ENCODE assay signal across 19 mouse cellular contexts in genomic region chr1:172306196-172306595, GRCm38 (mm10). TPM values are rescaled to one million over a fixed set of nuclear protein-coding genes. Genes with fewer than 3 reads are reported as not detected.
DNase-seq lines count a peak whose midpoint lies in the region; ATAC-seq and TF ChIP-seq lines count a peak whose summit lies in the region.
"Had no signal": no experiment of that assay in that cellular context is flagged by ENCODE, and none has a peak within 500 bp of the region (broad histone marks: within the 10 kb centered on the region; RNA-seq: fewer than 3 reads in every experiment).

No protein-coding gene starts in this region.

- ATAC-seq in granulocyte monocyte progenitor cell, adult 5-6 weeks (replicated peaks; ENCODE audit: poor library complexity, severe bottlenecking) = peak; percentile 38
- ATAC-seq: forebrain, embryonic 15.5 days had no signal

- H3K4me1 ChIP-seq in kidney, adult 2 months (ENCODE audit: control insufficient read depth, insufficient read depth, low read length) = peaks cover 7% of the 10 kb centered on the region; the same call in 1 of the 2 replicates

- H3ac ChIP-seq in myocyte (ENCODE audit: control insufficient read depth, insufficient read length) = no peak overlapping the region

- peak overlapping the region; percentile 77 for H3K27ac ChIP-seq in layer of hippocampus, adult 2 months
- no peak overlapping the region for H3K27ac ChIP-seq in kidney, adult 2 months (ENCODE audit: insufficient read depth, low read depth, low read length)
- H3K27ac ChIP-seq: forebrain, embryonic 15.5 days; kidney, embryonic 15.5 days had no signal

- H3K4me2 ChIP-seq in myocyte (ENCODE audit: low read depth) = peak overlapping the region; percentile 49
- H3K4me2 ChIP-seq: forebrain, embryonic 15.5 days; kidney, embryonic 15.5 days; lung, embryonic 14.5 days had no signal

- TF ChIP-seq POLR2A in myocyte (IDR thresholded peaks at IDR 0.05; ENCODE audit: insufficient read length, low read depth) = no peak
- no peak for TF ChIP-seq POLR2A in kidney, adult 2 months (IDR thresholded peaks at IDR 0.05; ENCODE audit: low read depth, low read length)

- no peaks in the 10 kb centered on the region for H3K27me3 ChIP-seq in myocyte (ENCODE audit: control insufficient read depth, insufficient read depth, insufficient read length)
- no peaks in the 10 kb centered on the region for H3K27me3 ChIP-seq in kidney, adult 2 months (replicated peaks; ENCODE audit: control insufficient read depth, insufficient read depth, low read length)
- H3K27me3 ChIP-seq: forebrain, embryonic 15.5 days; kidney, embryonic 15.5 days had no signal

- WGBS in kidney, adult 2 months = 72% methylated on average over 4 of the region's 4 CpGs

- H3K4me3 ChIP-seq in layer of hippocampus, adult 2 months = no peak overlapping the region
- no peak overlapping the region for H3K4me3 ChIP-seq in myocyte
- no peak overlapping the region for H3K4me3 ChIP-seq in kidney, adult 2 months (ENCODE audit: insufficient read depth, low read depth, low read length)
- H3K4me3 ChIP-seq: forebrain, embryonic 15.5 days; kidney, embryonic 15.5 days had no signal

- no peaks in the 10 kb centered on the region for H3K36me3 ChIP-seq in myocyte (ENCODE audit: control insufficient read depth, insufficient read depth)
- no peaks in the 10 kb centered on the region for H3K36me3 ChIP-seq in kidney, adult 2 months (ENCODE audit: control insufficient read depth, insufficient read depth, low read length)
- H3K36me3 ChIP-seq: forebrain, embryonic 15.5 days; kidney, embryonic 15.5 days had no signal

- H3K79me2 ChIP-seq in myocyte (ENCODE audit: control insufficient read depth, insufficient read depth) = no peaks in the 10 kb centered on the region

- DNase-seq in layer of hippocampus, adult 2 months (ENCODE audit: low spot score in 2 of 2) = no peak
- no peak for DNase-seq in layer of hippocampus, adult 18-20 months (ENCODE audit: low spot score in 2 of 2)
- DNase-seq in CD4-positive, CD25-positive, alpha-beta regulatory T cell, adult 2 months (ENCODE audit: low read depth, low spot score) = peak; percentile 44
- DNase-seq in thymus, postnatal 36 days = no peak
- DNase-seq in kidney, adult 2 months = no peak
- DNase-seq in urinary bladder, postnatal 36 days (ENCODE audit: low spot score in 2 of 2) = no peak
- DNase-seq: embryo, embryonic 11 days; gastrocnemius, postnatal 14 days; heart, postnatal 10 days; liver; right cerebral cortex, adult 18-20 months had no signal

- no peak for TF ChIP-seq CTCF in layer of hippocampus, adult 2 months (conservative IDR thresholded peaks at IDR 0.05)
- TF ChIP-seq CTCF in kidney, adult 2 months (conservative IDR thresholded peaks at IDR 0.05; ENCODE audit: insufficient read depth, insufficient read length, low read depth, low read length) = no peak

TF ChIP-seq in myocyte, 11 proteins besides CTCF, POLR2A, EP300 and RAD21:
- TF ChIP-seq SRF (IDR thresholded peaks at IDR 0.05; ENCODE audit: control insufficient read depth, insufficient read length, low read depth) = no peak
- TF ChIP-seq REST (IDR thresholded peaks at IDR 0.05; ENCODE audit: insufficient read depth, insufficient read length) = no peak
- TF ChIP-seq MYOG (IDR thresholded peaks at IDR 0.05; ENCODE audit: control insufficient read depth in 1 of 3, insufficient read depth in 1 of 3, insufficient read length in 2 of 3, low read depth in 2 of 3) = no peak
- TF ChIP-seq MAX (IDR thresholded peaks at IDR 0.05; ENCODE audit: low read depth) = no peak
- no peak for TF ChIP-seq TCF3 (IDR thresholded peaks at IDR 0.05; ENCODE audit: insufficient read length, low read depth)
- no peak for TF ChIP-seq USF1 (IDR thresholded peaks at IDR 0.05; ENCODE audit: low read depth)
- TF ChIP-seq CEBPB (IDR thresholded peaks at IDR 0.05; ENCODE audit: insufficient read depth, poor library complexity, severe bottlenecking) = no peak
- no peak for TF ChIP-seq TCF12 (IDR thresholded peaks at IDR 0.05; ENCODE audit: insufficient read depth, poor library complexity, severe bottlenecking)
- peak in 2 of 3 experiments; percentile 34 to 53 for TF ChIP-seq MYOD1 (IDR thresholded peaks at IDR 0.05; ENCODE audit: control insufficient read depth in 1 of 3, insufficient read length in 2 of 3, low read depth in 2 of 3)

RNA-seq across cellular contexts. Expression of gene Atp1a2, which starts 8.3 kb away (rescaled TPM):
- total RNA-seq in layer of hippocampus, adult 2 months (2021) = 100 to 1,000 TPM; 585 to 600 TPM
- 100 to 1,000 TPM; 555 to 598 TPM for total RNA-seq in layer of hippocampus, adult 18-20 months (2021)
- not detected in 2 replicates for total RNA-seq in granulocyte monocyte progenitor cell, adult 5-6 weeks (2014; fragmentation: Nextera tagmentation)
- not detected in 2 replicates for total RNA-seq in granulocyte monocyte progenitor cell, adult 5-6 weeks (2017)
- 92.9 TPM for polyA plus RNA-seq in myocyte (2012; fragmentation: generic; extraction: Trizol)
- polyA plus RNA-seq in kidney, adult 2 months (2012; rRNA removed) = 21.5 and 36.4 TPM in 2 replicates

RNA-seq across cellular contexts. Expression of gene Kcnj9, which starts 22.9 kb away (rescaled TPM):
- total RNA-seq in layer of hippocampus, adult 2 months (2021) = 10 to 100 TPM; 67.2 to 69.2 TPM
- 10 to 100 TPM; 70.6 to 75.4 TPM for total RNA-seq in layer of hippocampus, adult 18-20 months (2021)
- not detected in 2 replicates for total RNA-seq in granulocyte monocyte progenitor cell, adult 5-6 weeks (2014; fragmentation: Nextera tagmentation)
- total RNA-seq in granulocyte monocyte progenitor cell, adult 5-6 weeks (2017) = not detected in 2 replicates
- 0.01 TPM for polyA plus RNA-seq in myocyte (2012; fragmentation: generic; extraction: Trizol)
- 0.06 and 0.11 TPM in 2 replicates for polyA plus RNA-seq in kidney, adult 2 months (2012; rRNA removed)
- total RNA-seq: gastrocnemius, postnatal 14 days; heart, postnatal 10 days had no signal
- polyA plus RNA-seq: kidney, embryonic 15.5 days had no signal

RNA-seq across cellular contexts. Expression of gene Kcnj10, which starts 34.8 kb away (rescaled TPM):
- 10 to 100 TPM; 83.2 to 91.6 TPM for total RNA-seq in layer of hippocampus, adult 2 months (2021)
- total RNA-seq in layer of hippocampus, adult 18-20 months (2021) = 10 to 100 TPM; 82.6 to 88.4 TPM
- total RNA-seq in granulocyte monocyte progenitor cell, adult 5-6 weeks (2014; fragmentation: Nextera tagmentation) = 0.32 TPM in 1 of 2 replicates, not detected in the other
- 0.46 TPM in 1 of 2 replicates, not detected in the other for total RNA-seq in granulocyte monocyte progenitor cell, adult 5-6 weeks (2017)
- polyA plus RNA-seq in myocyte (2012; fragmentation: generic; extraction: Trizol) = not detected
- 17.0 and 17.1 TPM in 2 replicates for polyA plus RNA-seq in kidney, adult 2 months (2012; rRNA removed)

RNA-seq across cellular contexts. Expression of gene Igsf8, which starts 44.8 kb away (rescaled TPM):
- 100 to 1,000 TPM; 255 to 257 TPM for total RNA-seq in layer of hippocampus, adult 2 months (2021)
- 100 to 1,000 TPM; 262 to 286 TPM for total RNA-seq in layer of hippocampus, adult 18-20 months (2021)
- total RNA-seq in granulocyte monocyte progenitor cell, adult 5-6 weeks (2014; fragmentation: Nextera tagmentation) = 53.7 and 58.4 TPM in 2 replicates
- total RNA-seq in granulocyte monocyte progenitor cell, adult 5-6 weeks (2017) = 24.8 and 25.0 TPM in 2 replicates
- 79.7 TPM for polyA plus RNA-seq in myocyte (2012; fragmentation: generic; extraction: Trizol)
- 54.3 and 57.7 TPM in 2 replicates for polyA plus RNA-seq in kidney, adult 2 months (2012; rRNA removed)

RNA-seq across cellular contexts. Expression of gene Atp1a4, which starts 48.0 kb away (rescaled TPM):
- total RNA-seq in layer of hippocampus, adult 2 months (2021) = not detected
- total RNA-seq in layer of hippocampus, adult 18-20 months (2021) = not detected
- not detected in 2 replicates for total RNA-seq in granulocyte monocyte progenitor cell, adult 5-6 weeks (2014; fragmentation: Nextera tagmentation)
- not detected in 2 replicates for total RNA-seq in granulocyte monocyte progenitor cell, adult 5-6 weeks (2017)
- 0.06 TPM for polyA plus RNA-seq in myocyte (2012; fragmentation: generic; extraction: Trizol)
- 0.09 and 0.11 TPM in 2 replicates for polyA plus RNA-seq in kidney, adult 2 months (2012; rRNA removed)
- total RNA-seq: heart, postnatal 10 days; layer of hippocampus, adult 8-10 months; left cerebral cortex, postnatal 14 days had no signal
- polyA plus RNA-seq: lung, embryonic 14.5 days; spleen, adult 2 months had no signal

Comparison
In these comparisons a context has a peak if more than half of its experiments do, and no peak if none do; other contexts are left out.
1. RNA of gene Atp1a2, which starts 8.3 kb away (total RNA-seq): 585 to 600 TPM in layer of hippocampus, adult 2 months and 555 to 598 TPM in layer of hippocampus, adult 18-20 months; not detected in granulocyte monocyte progenitor cell, adult 5-6 weeks; every median in the first group is over 100 times any median in the second.
2. RNA of gene Kcnj9, which starts 22.9 kb away (total RNA-seq): 70.6 to 75.4 TPM in layer of hippocampus, adult 18-20 months and 67.2 to 69.2 TPM in layer of hippocampus, adult 2 months; not detected in granulocyte monocyte progenitor cell, adult 5-6 weeks; every median in the first group is over 10 times any median in the second.
3. RNA of gene Kcnj10, which starts 34.8 kb away (total RNA-seq): 83.2 to 91.6 TPM in layer of hippocampus, adult 2 months and 82.6 to 88.4 TPM in layer of hippocampus, adult 18-20 months; 0.32 to 0.46 TPM in granulocyte monocyte progenitor cell, adult 5-6 weeks; every median in the first group is over 10 times any median in the second.